Mouse (Mus musculus) adrenal gland, adult 8-10 months (tissue): Measurements from ENCODE around the gene Spry2. TPM values are rescaled to one million over a fixed set of nuclear protein-coding genes. Genes with fewer than 3 reads are reported as not detected.

Experiments used
- DNase-seq: peaks from one replicate; pipeline ENCODE4 v3.0.0; 2022
- total RNA-seq, 4 experiments: library from RNA; stranded (reverse); gene quantifications; 2 replicates each; pipeline ENCODE4 v1.2.4; 2022

Gene Spry2
- total RNA-seq, 4 experiments from 2014 or later, result 24.5 to 35.3 (median 33.9) TPM

- DNase-seq, result peak; percentile 31
Observed at GRCm38 (mm10) chr14:105892941-105893622, 3.5 kb downstream of the Spry2 start.

DNA sequence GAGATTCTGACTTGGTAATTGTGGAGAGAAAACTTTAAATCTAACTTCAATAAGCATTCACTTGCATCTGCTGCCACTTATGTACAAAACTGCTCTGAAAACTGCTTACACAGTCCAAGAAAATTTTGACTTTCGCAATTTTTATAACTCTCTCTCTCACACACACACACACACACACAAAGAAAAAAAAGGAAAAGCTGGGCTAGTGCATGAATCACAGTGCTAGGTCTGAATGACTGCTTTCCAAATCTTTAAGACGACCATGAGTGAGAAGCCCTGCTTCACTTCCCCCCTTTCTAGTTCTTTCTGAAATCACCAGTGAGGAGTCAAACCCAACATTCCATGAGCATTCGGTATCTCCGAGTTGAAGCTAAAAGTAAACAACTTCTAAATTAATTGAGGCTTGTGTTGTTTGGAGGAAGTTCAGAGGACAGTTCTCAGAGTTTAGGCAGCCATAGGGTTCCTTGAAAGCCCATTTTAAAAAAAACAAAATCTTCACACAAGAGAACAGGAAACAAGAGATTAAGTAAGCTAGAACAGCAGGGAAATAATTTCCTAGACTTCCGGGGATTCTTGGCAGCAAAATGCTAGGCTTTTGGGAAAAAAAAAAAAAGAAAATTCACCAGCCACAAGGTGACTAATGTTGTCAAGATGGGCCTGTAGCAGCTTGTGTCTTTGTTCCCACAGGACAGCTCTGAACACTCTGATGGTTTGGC lies 5.9 kb downstream of the Spry2 start:
- no peak for DNase-seq

DNA sequence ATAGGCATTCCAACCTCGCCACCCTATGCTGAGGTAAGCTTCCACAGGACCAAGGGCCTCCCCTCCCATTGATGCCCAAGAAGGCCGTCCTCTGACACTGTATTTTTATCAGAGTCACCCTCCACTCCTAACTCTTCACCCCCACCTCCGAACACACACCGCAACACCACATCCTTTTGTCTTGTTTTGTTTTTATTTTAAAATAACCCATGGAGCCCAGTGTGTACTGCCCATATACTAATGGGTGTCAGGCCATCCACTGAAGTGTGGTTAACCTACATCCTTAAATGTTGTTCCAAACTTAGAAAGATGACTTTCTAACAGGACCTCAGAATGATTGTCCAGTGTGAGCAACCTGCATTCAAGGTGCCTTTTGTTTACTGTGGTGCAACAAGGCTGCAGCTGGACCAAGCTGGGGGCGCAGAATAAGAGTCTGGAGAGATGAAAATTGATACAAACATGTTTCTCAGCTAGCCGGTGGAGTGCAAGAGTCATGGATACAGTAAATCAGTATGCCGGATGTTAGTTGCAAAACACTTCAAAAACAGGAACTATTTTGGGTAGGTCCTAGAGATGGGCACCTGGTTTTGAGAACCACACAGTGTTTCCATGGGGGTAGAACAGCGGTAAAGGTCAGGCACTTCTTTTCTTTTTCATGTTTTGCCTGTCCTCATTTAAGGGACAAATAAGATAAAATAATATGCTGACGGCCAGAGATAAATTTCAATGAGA lies 9.8 kb downstream of the Spry2 start:
- no peak for DNase-seq

DNA sequence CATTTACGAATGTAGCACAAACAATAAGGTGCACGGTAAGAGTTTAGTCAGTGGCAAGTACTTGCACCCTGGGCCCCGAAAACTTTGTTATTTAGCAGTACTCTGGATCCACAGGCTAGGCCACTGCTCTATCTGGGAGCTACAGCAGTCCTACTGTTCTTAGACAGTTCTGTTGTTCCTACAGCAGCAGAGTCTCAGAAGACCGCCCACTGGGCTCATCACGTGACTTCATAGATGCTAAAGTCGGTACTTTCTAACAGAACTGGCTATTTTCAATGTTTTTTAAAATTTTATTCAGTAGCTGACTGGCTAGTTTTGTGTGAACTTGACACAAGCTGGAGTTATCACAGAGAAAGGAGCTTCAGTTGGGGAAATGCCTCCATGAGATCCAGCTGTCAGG lies 11.4 kb downstream of the Spry2 start:
- DNase-seq, result no peak

DNA sequence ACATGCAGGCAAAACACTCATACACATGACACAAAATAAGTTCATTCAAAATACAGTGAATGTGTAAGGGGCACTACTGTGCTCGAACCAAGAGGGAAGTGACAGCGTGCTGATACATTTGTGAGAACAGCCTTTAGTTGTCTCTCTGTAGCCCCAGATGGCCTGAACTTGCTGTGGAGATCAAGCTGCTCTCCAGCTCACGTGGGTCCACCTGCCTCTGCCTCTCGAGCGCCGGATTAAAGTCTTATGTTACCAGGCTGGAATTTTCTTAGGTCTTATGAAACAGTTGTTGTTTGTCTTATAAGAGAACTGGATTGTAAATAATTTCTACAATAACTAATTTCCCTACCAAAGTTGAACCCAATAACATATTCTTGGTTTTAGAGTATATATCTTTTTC lies 13.4 kb downstream of the Spry2 start:
- no peak for DNase-seq

- DNase-seq, result no peak
Observed at GRCm38 (mm10) chr14:105878359-105878758, 18.3 kb downstream of the Spry2 start.

- DNase-seq, result no peak
Observed at GRCm38 (mm10) chr14:105876375-105876774, 20.2 kb downstream of the Spry2 start.

DNA sequence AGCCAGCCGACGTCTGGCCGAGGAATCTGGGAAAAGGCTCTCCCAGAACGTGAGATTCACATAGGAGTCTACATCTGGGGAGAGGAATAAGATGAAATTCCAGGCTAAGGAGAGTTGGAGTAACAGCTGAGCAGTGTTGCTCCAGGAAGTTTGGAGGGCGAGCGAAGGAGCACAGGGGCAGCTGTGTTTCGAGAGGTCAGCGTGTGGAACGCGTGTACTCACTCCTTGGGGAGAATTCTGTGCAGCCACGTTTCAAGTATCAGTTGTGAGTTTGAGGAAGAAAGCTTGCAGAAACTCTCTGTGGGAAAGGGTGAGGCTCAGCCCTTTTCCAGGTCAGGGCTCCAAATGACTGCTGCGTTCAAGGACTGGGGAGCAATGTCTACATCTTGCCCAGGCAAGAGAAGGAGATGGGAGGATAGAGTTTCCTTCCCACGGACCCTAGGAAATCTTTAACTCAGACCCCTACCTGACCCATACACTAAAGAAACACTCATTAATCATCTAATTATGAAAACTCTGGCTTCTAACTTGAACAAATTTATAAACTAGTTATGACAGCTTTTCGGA lies 26.2 kb downstream of the Spry2 start:
- DNase-seq, result peak; percentile 7

- no peak for DNase-seq
Observed at GRCm38 (mm10) chr14:105865381-105865938, 31.2 kb downstream of the Spry2 start.

DNA sequence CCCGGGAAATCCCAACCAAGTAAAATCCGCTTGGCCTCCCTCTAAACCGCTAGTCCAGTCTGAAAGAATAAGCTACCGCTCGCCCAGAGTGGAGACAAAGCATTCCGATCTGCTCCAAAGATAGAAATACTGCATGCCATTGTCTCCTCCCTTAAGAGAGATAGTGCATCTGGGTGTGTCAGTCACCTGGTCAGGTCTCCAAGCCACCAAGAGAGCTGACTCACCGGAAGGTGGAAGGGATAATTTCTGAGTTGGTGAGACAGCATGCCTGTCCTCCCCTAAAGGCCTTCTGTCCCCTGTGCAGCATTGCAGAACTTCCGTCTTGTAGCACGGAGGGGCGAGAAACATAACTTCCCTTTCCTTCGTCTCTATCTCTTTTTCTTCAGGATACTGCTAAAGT lies 34.4 kb downstream of the Spry2 start:
- DNase-seq, result no peak

DNA sequence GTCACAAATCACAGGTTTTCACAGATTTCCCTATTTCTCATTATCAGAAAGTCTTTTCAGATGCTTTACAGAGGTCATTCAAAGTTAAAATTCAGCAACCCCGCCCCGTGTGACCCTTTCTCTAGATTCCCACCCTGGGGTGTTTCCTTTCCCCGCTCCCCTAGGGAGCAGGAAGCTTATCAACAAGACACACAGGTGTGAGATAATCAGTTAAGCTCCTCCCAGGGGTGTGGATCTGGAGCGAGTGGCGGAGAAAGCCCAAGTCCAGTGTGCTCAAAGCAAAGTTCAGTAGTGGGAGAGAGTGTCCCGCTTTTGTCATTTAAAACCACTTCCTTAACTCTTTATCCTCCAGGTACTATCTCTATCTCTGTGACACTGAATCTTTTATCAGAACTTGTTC lies 35.7 kb downstream of the Spry2 start:
- no peak for DNase-seq

GRCm38 (mm10) chr14:105860276-105860675 lies 36.3 kb downstream of the Spry2 start:
- no peak for DNase-seq

- no peak for DNase-seq
Observed at GRCm38 (mm10) chr14:105859876-105860275, 36.7 kb downstream of the Spry2 start.

DNA sequence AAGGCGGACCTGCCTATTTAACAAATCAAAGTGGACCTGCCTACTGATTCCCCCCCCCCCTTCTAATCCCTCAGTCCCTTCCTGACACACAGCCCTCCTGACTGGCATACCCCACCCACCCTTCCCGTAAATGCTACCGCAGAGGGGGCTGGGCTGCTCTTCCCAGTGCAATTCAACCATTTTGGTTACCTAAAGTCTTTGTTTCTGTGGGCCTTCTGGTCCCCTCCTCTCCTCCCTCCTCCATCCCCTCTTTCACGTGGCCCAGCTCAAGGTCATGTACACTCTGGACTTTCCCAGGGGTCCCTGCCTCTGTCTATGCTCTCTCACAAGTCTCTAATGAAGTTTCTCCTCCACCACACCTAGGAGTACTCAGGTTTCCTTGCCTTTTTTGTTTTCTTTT lies 37.3 kb downstream of the Spry2 start:
- no peak for DNase-seq

GRCm38 (mm10) chr14:105858935-105859334 lies 37.7 kb downstream of the Spry2 start:
- no peak for DNase-seq

DNA sequence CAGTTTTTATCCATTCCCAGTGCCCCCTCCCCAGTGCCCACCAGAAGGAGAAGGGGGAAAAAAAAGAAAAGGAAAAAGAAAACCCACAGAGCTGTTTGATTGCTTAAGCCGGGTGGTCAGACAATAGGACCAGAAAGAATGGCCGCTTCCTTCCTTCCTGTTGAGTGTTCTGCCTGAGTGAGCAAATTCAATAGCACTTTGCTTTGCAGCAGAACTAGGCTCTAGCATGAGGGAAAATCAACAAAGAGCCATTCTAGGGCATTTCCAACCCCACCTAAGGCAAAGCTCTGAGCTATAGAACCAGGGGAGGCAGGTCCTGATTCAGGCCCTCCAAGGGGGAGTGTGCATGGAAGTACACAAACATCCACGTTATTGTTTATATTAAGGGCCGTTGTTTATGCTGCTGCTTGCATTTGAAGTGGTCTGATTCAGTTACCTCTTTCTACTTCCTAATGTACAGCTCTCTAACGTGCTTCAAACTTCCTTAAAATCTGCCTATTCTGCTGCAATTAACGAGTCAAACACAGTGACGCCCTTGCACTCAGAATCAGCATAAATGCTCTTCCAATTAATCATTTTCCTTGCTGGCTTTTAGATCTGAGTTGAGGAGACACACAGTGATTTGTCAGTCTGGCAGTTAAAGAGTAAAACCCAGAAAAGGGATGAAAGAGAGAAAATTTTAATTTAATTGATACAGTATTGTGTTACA lies 45.1 kb downstream of the Spry2 start:
- DNase-seq, result no peak

Other genes starting within 250 kb of the Spry2 start
- not detected for gene Trim52, start 209.4 kb upstream of the Spry2 start, total RNA-seq